Mouse (Mus musculus) hindbrain, embryonic 15.5 days (tissue): ENCODE measurements at regions not wholly inside any gene's neighbourhood (a gene's known extent, or its start where the extent isn't known, plus 50 kb on each side); places are given as distances from the start of the nearest gene placed in this dataset.

Source experiments
- ATAC-seq: fragments of 200-750 bp; cut with Nextera tagmentation; 2 replicates; pipeline ENCODE4 v1.8.0; 2017; ENCODE audit warnings: low read depth, moderate number of reproducible peaks, moderate TSS enrichment; ENCODE audit not compliant: low FRiP score
- H3K27ac ChIP-seq: fragments of 300-500 bp; sonication (generic); replicated peaks from 2 replicates; pipeline ENCODE4 v1.5.1; 2015; ENCODE audit warnings: mild to moderate bottlenecking, inconsistent platforms
- H3K27me3 ChIP-seq: fragments of 300-500 bp; sonication (generic); 2 replicates; pipeline ENCODE4 v1.6.1; 2015; ENCODE audit warnings: control low read depth, inconsistent platforms
- H3K36me3 ChIP-seq: fragments of 300-500 bp; sonication (generic); 2 replicates; pipeline ENCODE4 v1.6.1; 2015; ENCODE audit warnings: control low read depth, inconsistent platforms
- H3K4me1 ChIP-seq: fragments of 300-500 bp; sonication (generic); replicated peaks from 2 replicates; pipeline ENCODE4 v1.6.1; 2015; ENCODE audit warnings: control low read depth, inconsistent platforms
- H3K4me2 ChIP-seq: fragments of 300-500 bp; sonication (generic); 2 replicates; pipeline ENCODE4 v1.6.1; 2015; ENCODE audit warnings: moderate library complexity, mild to moderate bottlenecking, inconsistent platforms
- H3K4me3 ChIP-seq: fragments of 300-500 bp; sonication (generic); 2 replicates; pipeline ENCODE4 v1.5.1; 2015; ENCODE audit warnings: mild to moderate bottlenecking, inconsistent platforms
- H3K9ac ChIP-seq: fragments of 300-500 bp; sonication (generic); 2 replicates; pipeline ENCODE4 v1.6.1; 2015; ENCODE audit warnings: inconsistent platforms
- H3K9me3 ChIP-seq: fragments of 300-500 bp; sonication (generic); 2 replicates; pipeline ENCODE4 v1.6.1; 2016; ENCODE audit warnings: control low read depth, inconsistent platforms
- WGBS: fragments of 180-500 bp; shearing (Covaris S2); methylation state at CpG from one replicate; pipeline ENCODE4 v1.1.7; 2015; 5-methylcytosine and 5-hydroxymethylcytosine counted together

DNA sequence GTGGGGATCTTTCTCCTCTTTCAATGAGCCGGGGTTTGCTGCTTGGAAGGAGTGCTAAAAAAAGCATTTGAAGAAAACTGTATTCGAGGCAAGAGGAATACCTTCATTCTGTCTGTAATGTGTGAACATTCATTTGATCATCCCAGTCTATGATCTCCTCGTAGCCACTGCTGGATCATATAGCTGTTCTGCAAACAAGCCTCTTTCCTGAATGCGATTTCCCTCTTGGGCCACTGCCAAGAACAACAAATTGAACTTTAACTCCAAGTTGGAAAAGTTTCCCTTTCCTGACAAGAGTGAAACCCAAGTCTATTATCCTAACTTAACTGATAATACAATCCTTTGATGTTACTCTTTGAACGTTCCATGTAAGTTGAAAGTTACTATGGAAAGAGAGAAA is 108.4 kb upstream of the Gm9747 start:
- Histone ChIP-seq H3K36me3 (no peaks in the 10 kb centered on the region), H3K4me1 (peaks cover under 1% of the 10 kb centered on the region; the same call in 1 of the 2 replicates), H3K27ac (no peak overlapping the region), H3K9me3 (no peaks in the 10 kb centered on the region), H3K9ac (no peak overlapping the region), H3K27me3 (no peaks in the 10 kb centered on the region), H3K4me3 (no peak overlapping the region), H3K4me2 (no peak overlapping the region)
- 72% methylated on average over 5 of the region's 5 CpGs for WGBS
- no peak for ATAC-seq

DNA sequence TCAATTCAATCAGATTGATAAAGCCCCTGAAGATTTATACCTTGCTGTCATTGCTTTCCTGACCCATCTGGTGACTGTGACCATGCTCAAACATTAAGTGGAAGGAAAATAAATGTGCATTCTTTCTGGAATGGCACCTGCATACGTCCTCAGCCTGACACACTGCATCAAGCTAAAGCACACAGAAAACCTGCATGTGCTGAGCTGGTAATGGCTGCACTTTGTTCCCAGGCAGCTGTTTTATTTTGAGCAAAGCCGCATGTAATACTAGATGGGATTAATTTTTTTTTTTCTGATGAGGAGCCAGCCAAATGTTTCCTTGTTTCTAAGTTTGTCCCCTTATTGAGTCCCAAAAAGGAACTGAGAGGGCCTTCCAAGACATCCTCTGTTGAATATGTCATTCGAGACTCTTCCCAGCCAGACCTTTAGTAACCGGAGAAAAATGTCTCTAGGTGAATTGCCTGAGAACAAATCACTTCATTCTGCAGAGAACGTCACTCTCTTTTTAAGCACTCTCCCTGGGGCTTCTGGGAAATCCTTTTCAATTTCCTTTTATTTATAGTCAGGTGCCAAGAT is 103.1 kb upstream of the Gm9747 start:
- Histone ChIP-seq H3K4me2 (no peak overlapping the region), H3K4me3 (no peak overlapping the region), H3K36me3 (no peaks in the 10 kb centered on the region), H3K4me1 (peaks cover 4% of the 10 kb centered on the region; the same call in 1 of the 2 replicates), H3K27me3 (no peaks in the 10 kb centered on the region), H3K27ac (no peak overlapping the region), H3K9ac (no peak overlapping the region), H3K9me3 (no peaks in the 10 kb centered on the region)
- ATAC-seq = no peak
- 44% methylated on average over 5 of the region's 5 CpGs for WGBS

DNA sequence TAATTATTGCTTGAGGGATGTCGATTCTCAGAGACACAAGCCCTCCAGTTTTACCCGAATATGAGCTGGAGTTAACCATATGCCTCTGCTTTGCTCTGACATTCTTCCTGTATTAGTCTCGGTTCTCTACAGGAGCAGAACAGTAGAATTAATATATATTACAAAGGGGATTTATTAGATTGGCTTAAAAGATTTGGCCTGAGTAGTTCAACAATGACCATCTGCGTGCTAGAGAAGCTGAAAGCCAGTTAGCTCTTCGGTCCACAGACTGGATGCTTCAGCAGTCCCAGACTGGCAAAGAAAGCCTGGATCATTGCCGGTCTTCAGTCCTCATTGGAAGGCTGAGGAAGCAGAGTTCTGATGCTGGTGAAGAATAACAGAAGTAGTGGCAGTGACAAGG is 100.4 kb upstream of the Gm9747 start:
- Histone ChIP-seq H3K4me2 (no peak overlapping the region), H3K4me3 (no peak overlapping the region), H3K9me3 (no peaks in the 10 kb centered on the region), H3K4me1 (peaks cover 4% of the 10 kb centered on the region; the same call in 1 of the 2 replicates), H3K9ac (no peak overlapping the region), H3K27me3 (no peaks in the 10 kb centered on the region), H3K27ac (no peak overlapping the region), H3K36me3 (no peaks in the 10 kb centered on the region)
- 75% methylated on average over 6 of the region's 6 CpGs for WGBS
- ATAC-seq = no peak

DNA sequence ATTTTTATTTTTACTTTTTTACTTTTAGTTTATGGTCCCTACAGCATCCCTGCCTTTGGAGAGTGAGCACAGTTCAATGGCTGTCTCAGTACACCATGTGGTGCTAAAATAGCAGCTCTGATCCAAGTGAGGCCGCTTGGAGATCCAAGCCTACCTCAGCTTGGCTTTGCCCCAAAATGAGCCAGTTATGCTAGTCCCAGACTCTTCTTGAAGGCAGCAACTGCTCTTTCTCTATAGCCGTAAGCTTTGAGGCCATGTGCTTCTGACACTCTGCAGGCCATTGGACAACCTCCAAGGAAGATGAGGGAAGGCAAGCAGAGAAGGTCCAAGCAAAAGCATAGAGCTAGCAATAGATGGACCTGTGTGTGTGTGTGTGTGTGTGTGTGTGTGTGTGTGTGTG is 98.0 kb upstream of the Gm9747 start:
- no peak overlapping the region for H3K9ac ChIP-seq
- no peaks in the 10 kb centered on the region for H3K9me3 ChIP-seq
- no peaks in the 10 kb centered on the region for H3K27me3 ChIP-seq
- no peak for ATAC-seq
- H3K4me2 ChIP-seq = no peak overlapping the region
- H3K4me3 ChIP-seq = no peak overlapping the region
- H3K27ac ChIP-seq = no peak overlapping the region
- H3K36me3 ChIP-seq = no peaks in the 10 kb centered on the region
- H3K4me1 ChIP-seq = 0 out of 2 replicates have a peak, but pooled peaks cover under 1% of the 10 kb centered on the region
- WGBS = 89% methylated on average over 2 of the region's 2 CpGs

DNA sequence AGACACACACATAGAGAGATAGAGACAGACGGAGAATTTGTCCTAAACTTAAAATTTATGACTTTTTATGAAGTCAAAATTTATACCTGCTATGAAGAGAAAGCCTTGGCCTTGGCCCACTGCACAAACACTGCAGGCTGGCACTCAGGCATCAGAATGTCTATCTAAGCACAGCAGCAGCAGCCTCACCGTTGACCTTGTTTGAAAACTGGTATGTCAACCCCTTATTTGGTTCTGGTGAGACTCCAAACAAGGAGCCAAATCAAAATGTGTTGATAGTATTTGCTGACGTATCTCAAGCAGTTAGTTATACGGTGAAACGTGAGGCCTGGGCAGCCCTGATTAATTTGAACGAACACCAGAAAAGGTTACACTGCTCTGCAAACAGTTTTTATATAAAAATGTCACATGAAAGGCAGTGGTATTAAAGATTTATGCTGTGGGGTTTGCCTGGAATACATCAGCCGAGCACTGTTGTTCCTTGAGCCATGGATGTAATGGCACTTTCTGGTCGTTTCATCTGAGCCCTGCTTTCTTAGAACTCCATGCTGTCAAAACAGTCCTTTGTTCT is 97.1 kb upstream of the Gm9747 start:
- Histone ChIP-seq H3K4me2 (no peak overlapping the region), H3K4me3 (no peak overlapping the region), H3K9ac (no peak overlapping the region), H3K27ac (no peak overlapping the region), H3K36me3 (no peaks in the 10 kb centered on the region), H3K4me1 (no peaks in the 10 kb centered on the region), H3K27me3 (no peaks in the 10 kb centered on the region), H3K9me3 (no peaks in the 10 kb centered on the region)
- WGBS = 76% methylated on average over 8 of the region's 8 CpGs
- no peak for ATAC-seq

DNA sequence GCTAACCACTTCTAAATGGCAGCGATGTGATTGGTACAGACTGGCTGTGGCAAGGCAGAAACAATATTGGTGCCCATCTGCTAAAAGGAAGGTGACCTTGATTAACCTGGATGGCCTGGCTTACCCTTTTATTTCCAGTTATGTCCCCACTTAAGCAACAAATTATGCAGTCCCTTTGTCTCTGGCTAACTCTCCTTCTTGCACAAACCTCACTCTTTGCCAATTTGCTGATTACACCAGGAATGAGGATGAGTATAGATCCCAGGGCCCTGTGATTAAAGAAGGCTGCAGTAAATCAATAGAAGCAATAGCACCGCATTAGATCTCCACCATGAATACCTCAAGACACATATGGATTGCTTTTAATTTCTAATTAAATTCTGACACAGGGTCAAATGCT is 87.7 kb upstream of the Gm9747 start:
- 82% methylated on average over 2 of the region's 2 CpGs for WGBS
- ATAC-seq = no peak
- Histone ChIP-seq H3K4me3 (no peak overlapping the region), H3K9me3 (no peaks in the 10 kb centered on the region), H3K9ac (no peak overlapping the region), H3K27me3 (0 out of 2 replicates have a peak, but pooled peaks cover 2% of the 10 kb centered on the region), H3K4me2 (no peak overlapping the region), H3K27ac (no peak overlapping the region), H3K36me3 (no peaks in the 10 kb centered on the region), H3K4me1 (no peaks in the 10 kb centered on the region)

DNA sequence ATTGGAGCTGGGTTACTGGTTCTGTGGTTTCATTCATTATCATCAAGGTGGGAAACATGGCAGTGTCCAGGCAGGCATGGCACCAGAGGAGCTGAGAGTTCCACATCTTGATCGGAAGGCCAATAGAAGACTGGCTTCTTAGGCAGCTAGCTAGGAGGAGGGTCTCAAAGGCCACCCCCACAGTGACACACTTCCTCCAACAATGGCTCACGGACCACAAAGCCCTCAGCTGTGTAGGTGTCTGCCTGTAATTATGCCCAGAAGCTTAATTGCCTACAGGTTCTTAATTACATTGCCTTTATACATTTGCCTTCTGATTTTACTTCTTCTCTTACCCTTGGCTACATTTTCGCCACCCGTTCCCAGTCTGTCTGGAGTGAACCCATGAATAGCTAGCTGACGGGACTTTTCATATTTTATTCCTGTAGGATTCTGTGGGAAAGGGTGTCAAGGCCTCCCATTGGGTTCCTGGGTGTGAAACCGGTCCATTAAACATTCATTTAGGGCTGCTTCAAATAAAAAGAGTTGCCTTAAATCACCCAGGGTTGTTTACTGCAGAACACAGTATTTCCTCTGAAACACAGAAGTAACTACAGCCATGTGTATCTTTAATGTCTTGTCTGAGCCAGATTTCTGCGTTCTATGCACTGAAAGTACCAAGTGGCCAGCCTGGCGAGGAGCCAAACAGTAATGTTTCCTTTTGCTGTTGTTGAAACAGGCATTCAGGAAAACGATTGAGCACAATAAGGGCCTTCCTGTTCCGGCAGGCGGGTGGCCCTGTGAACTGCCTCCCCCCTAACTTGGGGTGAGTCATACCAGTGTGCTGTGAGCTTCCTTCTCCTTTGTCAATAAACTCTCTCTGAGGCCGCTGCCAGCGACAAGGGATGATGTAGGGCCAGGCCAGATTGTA is 82.4 kb upstream of the Gm9747 start:
- ATAC-seq = peak; percentile 92
- 43% methylated on average over 13 of the region's 13 CpGs for WGBS
- Histone ChIP-seq H3K36me3 (no peaks in the 10 kb centered on the region), H3K4me3 (no peak overlapping the region), H3K4me1 (no peaks in the 10 kb centered on the region), H3K4me2 (no peak overlapping the region), H3K27me3 (0 out of 2 replicates have a peak, but pooled peaks cover 2% of the 10 kb centered on the region), H3K9me3 (no peaks in the 10 kb centered on the region), H3K9ac (no peak overlapping the region), H3K27ac (peak overlapping the region; percentile 44)

DNA sequence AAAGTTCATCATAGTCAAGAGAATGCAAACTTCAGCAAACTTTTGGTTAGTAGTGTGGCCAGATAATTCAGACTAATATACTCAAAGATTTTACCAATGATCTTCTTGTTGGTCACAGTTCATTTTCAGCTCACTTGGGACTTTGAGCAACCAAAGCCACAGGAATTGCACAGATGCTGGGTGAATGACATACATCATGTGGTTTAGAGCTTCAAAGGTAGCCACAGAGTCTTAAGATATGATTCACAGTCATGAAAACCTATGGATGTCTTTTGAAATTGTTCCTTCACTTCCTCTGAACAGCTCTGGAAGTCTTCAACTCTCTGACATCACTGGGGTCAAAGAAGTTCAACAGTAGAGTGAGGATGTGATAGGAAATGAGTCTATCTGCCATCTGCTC is 77.0 kb upstream of the Gm9747 start:
- no peaks in the 10 kb centered on the region for H3K36me3 ChIP-seq

GRCm38 (mm10) chr1:82157013-82157412 is 75.9 kb upstream of the Gm9747 start:
- Histone ChIP-seq H3K4me2 (no peak overlapping the region), H3K4me1 (no peaks in the 10 kb centered on the region; the same call in 1 of the 2 replicates), H3K9ac (no peak overlapping the region), H3K27ac (no peak overlapping the region), H3K9me3 (no peaks in the 10 kb centered on the region), H3K4me3 (no peak overlapping the region), H3K36me3 (no peaks in the 10 kb centered on the region), H3K27me3 (no peaks in the 10 kb centered on the region)
- ATAC-seq = no peak
- 48% methylated on average over 1 of the region's 1 CpGs for WGBS

More for the DNA sequence above, 77.0 kb upstream of the Gm9747 start:
- H3K4me1 ChIP-seq = no peaks in the 10 kb centered on the region; the same call in 1 of the 2 replicates
- H3K27me3 ChIP-seq = no peaks in the 10 kb centered on the region
- no peak overlapping the region for H3K9ac ChIP-seq
- no peak overlapping the region for H3K4me2 ChIP-seq
- no peak overlapping the region for H3K4me3 ChIP-seq
- H3K27ac ChIP-seq = no peak overlapping the region
- no peaks in the 10 kb centered on the region for H3K9me3 ChIP-seq
- ATAC-seq = no peak

- Histone ChIP-seq H3K27me3 (no peaks in the 10 kb centered on the region), H3K9me3 (no peaks in the 10 kb centered on the region), H3K4me2 (no peak overlapping the region), H3K9ac (no peak overlapping the region), H3K4me3 (no peak overlapping the region), H3K27ac (no peak overlapping the region), H3K36me3 (no peaks in the 10 kb centered on the region), H3K4me1 (no peaks in the 10 kb centered on the region; the same call in 1 of the 2 replicates)
- WGBS = 45% methylated on average over 3 of the region's 3 CpGs
- no peak for ATAC-seq
Observed at GRCm38 (mm10) chr1:82158466-82158865, 74.4 kb upstream of the Gm9747 start.

DNA sequence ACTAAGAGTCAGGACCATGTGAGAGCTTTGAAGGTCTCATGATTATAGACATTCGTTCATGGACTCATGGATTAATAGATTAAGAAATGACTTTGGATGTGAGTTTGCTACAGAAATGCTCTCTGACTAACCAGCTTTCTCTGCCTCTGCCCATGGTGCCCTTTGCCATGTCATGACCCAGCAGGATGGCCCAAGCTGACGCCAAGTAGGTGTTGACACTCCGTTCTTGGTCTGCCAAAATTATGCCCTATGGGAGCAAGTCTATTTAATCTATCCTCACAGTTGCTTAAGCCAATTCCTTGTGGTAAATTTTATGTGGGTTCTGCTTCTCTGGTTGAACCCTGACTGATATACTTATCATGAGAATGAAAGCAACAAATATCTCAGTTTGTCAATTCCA is 73.7 kb upstream of the Gm9747 start:
- H3K4me2 ChIP-seq = no peak overlapping the region
- H3K27me3 ChIP-seq = no peaks in the 10 kb centered on the region
- no peak overlapping the region for H3K9ac ChIP-seq
- ATAC-seq = no peak
- no peak overlapping the region for H3K27ac ChIP-seq
- H3K4me1 ChIP-seq = no peaks in the 10 kb centered on the region; the same call in 1 of the 2 replicates
- no peaks in the 10 kb centered on the region for H3K9me3 ChIP-seq
- WGBS = 87% methylated on average over 3 of the region's 3 CpGs
- H3K36me3 ChIP-seq = no peaks in the 10 kb centered on the region
- no peak overlapping the region for H3K4me3 ChIP-seq

DNA sequence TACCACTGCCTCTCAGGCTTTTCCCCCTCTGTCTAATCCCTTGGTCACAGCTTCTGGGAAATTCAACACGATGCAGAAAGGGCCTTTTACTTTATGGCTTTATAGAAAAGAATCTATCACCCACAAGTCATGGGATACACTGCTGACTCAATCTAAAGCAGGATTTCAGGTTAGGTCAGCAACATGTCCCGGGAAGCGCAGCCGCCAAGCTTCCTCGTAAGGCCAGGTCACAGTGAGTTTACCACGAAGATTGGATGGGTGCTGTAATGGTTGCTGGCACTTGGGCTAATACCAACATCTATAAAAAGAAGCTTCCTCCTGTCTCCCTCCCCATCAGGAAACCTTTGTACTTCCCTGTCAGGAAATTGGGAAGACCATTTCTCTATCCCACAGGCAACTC is 70.0 kb upstream of the Gm9747 start:
- no peak overlapping the region for H3K4me3 ChIP-seq
- H3K36me3 ChIP-seq = no peaks in the 10 kb centered on the region
- no peak for ATAC-seq
- no peak overlapping the region for H3K9ac ChIP-seq
- H3K4me1 ChIP-seq = no peaks in the 10 kb centered on the region; the same call in 1 of the 2 replicates
- no peak overlapping the region for H3K4me2 ChIP-seq
- no peaks in the 10 kb centered on the region for H3K9me3 ChIP-seq
- WGBS = 91% methylated on average over 6 of the region's 6 CpGs
- H3K27me3 ChIP-seq = no peaks in the 10 kb centered on the region
- no peak overlapping the region for H3K27ac ChIP-seq
